Comparison of ENCODE assay signal across 8 mouse cellular contexts in genomic region chr13:68998558-68998917, GRCm38 (mm10). TPM values are rescaled to one million over a fixed set of nuclear protein-coding genes. Genes with fewer than 3 reads are reported as not detected.
DNase-seq lines count a peak whose midpoint lies in the region; ATAC-seq and TF ChIP-seq lines count a peak whose summit lies in the region.

No protein-coding gene starts in this region.

- peaks cover 61% of the 10 kb centered on the region for H3K27me3 ChIP-seq in heart, embryonic 13.5 days (replicated peaks)
- peaks cover 43% of the 10 kb centered on the region for H3K27me3 ChIP-seq in heart, postnatal 0 days (ENCODE audit: control insufficient read depth, insufficient read depth, low read length)
- peaks cover 30% of the 10 kb centered on the region for H3K27me3 ChIP-seq in liver, embryonic 16.5 days (ENCODE audit: control insufficient read depth, insufficient read depth, low read depth, low read length)

- no peak for ATAC-seq in heart, embryonic 13.5 days (ENCODE audit: extremely low read depth, insufficient number of reproducible peaks, low FRiP score, low TSS enrichment)
- no peak for ATAC-seq in heart, postnatal 0 days (ENCODE audit: insufficient read depth, low read depth)
- no peak for ATAC-seq in liver, embryonic 16.5 days (ENCODE audit: low read depth)

- no peak for TF ChIP-seq CTCF in cortical plate, adult 2 months (IDR thresholded peaks at IDR 0.05; ENCODE audit: extremely low read depth, insufficient read depth, low read length)
- no peak for TF ChIP-seq CTCF in heart, postnatal 0 days (IDR thresholded peaks at IDR 0.05; ENCODE audit: low read depth)

- H3K4me2 ChIP-seq in heart, embryonic 13.5 days: peak overlapping the region; percentile 93
- H3K4me2 ChIP-seq in heart, postnatal 0 days (ENCODE audit: low read depth, low read length): peak overlapping the region; percentile 92
- peak overlapping the region; percentile 55 for H3K4me2 ChIP-seq in liver, embryonic 16.5 days (ENCODE audit: low read depth, low read length)

- H3K9ac ChIP-seq in heart, embryonic 13.5 days: peak overlapping the region; percentile 80
- H3K9ac ChIP-seq in heart, postnatal 0 days (replicated peaks; ENCODE audit: low read depth, low read length): peak overlapping the region; percentile 47; the same call in 1 of the 2 replicates
- no peak overlapping the region for H3K9ac ChIP-seq in liver, embryonic 16.5 days (ENCODE audit: low read depth, low read length)

- H3K27ac ChIP-seq in heart, embryonic 13.5 days (replicated peaks): no peak overlapping the region
- peak overlapping the region; percentile 88 for H3K27ac ChIP-seq in cortical plate, adult 2 months (ENCODE audit: insufficient read depth, low read length)
- no peak overlapping the region for H3K27ac ChIP-seq in heart, postnatal 0 days (ENCODE audit: low read depth)
- H3K27ac ChIP-seq in liver, embryonic 16.5 days (ENCODE audit: low read length): no peak overlapping the region

- H3K4me1 ChIP-seq in heart, embryonic 13.5 days: peaks cover 18% of the 10 kb centered on the region
- H3K4me1 ChIP-seq in cortical plate, adult 2 months (ENCODE audit: control insufficient read depth, insufficient read depth, low read length): peaks cover 14% of the 10 kb centered on the region
- peaks cover 8% of the 10 kb centered on the region; the same call in 1 of the 2 replicates for H3K4me1 ChIP-seq in heart, postnatal 0 days (ENCODE audit: control insufficient read depth, insufficient read depth)
- no peaks in the 10 kb centered on the region for H3K4me1 ChIP-seq in liver, embryonic 16.5 days (ENCODE audit: control insufficient read depth, low read depth, low read length)

- TF ChIP-seq POLR2A in cortical plate, adult 2 months (IDR thresholded peaks at IDR 0.05; ENCODE audit: extremely low read depth, insufficient read depth, low read length): no peak

- no peak for DNase-seq in heart, adult 11 months
- no peak for DNase-seq in heart, postnatal 0 days (ENCODE audit: low spot score)
- DNase-seq in right cerebral cortex, postnatal 4 days: peak; percentile 42
- no peak for DNase-seq in ovary, adult 18-20 months (ENCODE audit: low spot score)
- no peak for DNase-seq in spleen, postnatal 10 days (ENCODE audit: low spot score in 2 of 2)

- TF ChIP-seq EP300 in heart, postnatal 0 days (IDR thresholded peaks at IDR 0.05; ENCODE audit: low read depth): no peak

- no peaks in the 10 kb centered on the region for H3K9me3 ChIP-seq in heart, embryonic 13.5 days
- no peaks in the 10 kb centered on the region for H3K9me3 ChIP-seq in heart, postnatal 0 days (replicated peaks; ENCODE audit: control insufficient read depth, low read length)
- H3K9me3 ChIP-seq in liver, embryonic 16.5 days (replicated peaks; ENCODE audit: control insufficient read depth, low read length): no peaks in the 10 kb centered on the region

- H3K36me3 ChIP-seq in heart, embryonic 13.5 days: no peaks in the 10 kb centered on the region
- H3K36me3 ChIP-seq in heart, postnatal 0 days (replicated peaks; ENCODE audit: control insufficient read depth, insufficient read depth, low read length): no peaks in the 10 kb centered on the region
- no peaks in the 10 kb centered on the region for H3K36me3 ChIP-seq in liver, embryonic 16.5 days (ENCODE audit: control insufficient read depth, insufficient read depth)

- peak overlapping the region; percentile 68 for H3K4me3 ChIP-seq in heart, embryonic 13.5 days
- peak overlapping the region; percentile 70 for H3K4me3 ChIP-seq in cortical plate, adult 2 months (ENCODE audit: insufficient read depth, low read length)
- peak overlapping the region; percentile 54 for H3K4me3 ChIP-seq in heart, postnatal 0 days (ENCODE audit: low read depth, low read length)
- peak overlapping the region; percentile 50 for H3K4me3 ChIP-seq in liver, embryonic 16.5 days (ENCODE audit: low read depth, low read length)

- WGBS in heart, embryonic 13.5 days: under 1% methylated on average over 17 of the region's 17 CpGs
- WGBS in heart, postnatal 0 days: under 1% methylated on average over 17 of the region's 17 CpGs
- 1% methylated on average over 17 of the region's 17 CpGs for WGBS in liver, embryonic 16.5 days (ENCODE audit: insufficient replicate concordance)

RNA-seq across cellular contexts. Expression of gene Adcy2, which starts 0.8 kb away (rescaled TPM):
- polyA plus RNA-seq in heart, embryonic 13.5 days (2015; fragmentation: Nextera tagmentation; extraction: Ambion mirVana): 0.63 and 0.66 TPM in 2 replicates
- 98.3 and 98.5 TPM in 2 replicates for polyA plus RNA-seq in cortical plate, adult 2 months (2012; rRNA removed)
- 0.34 and 0.77 TPM in 2 replicates for total RNA-seq in heart, postnatal 0 days (2014; rRNA removed; ENCODE audit: low replicate concordance)
- 0.19 and 0.30 TPM in 2 replicates for polyA plus RNA-seq in heart, postnatal 0 days (2015; fragmentation: Nextera tagmentation; extraction: Ambion mirVana)
- polyA plus RNA-seq in liver, embryonic 16.5 days (2015; fragmentation: Nextera tagmentation; extraction: Ambion mirVana): 0.22 and 0.30 TPM in 2 replicates

Comparison
In these comparisons a context has a peak if more than half of its experiments do, and no peak if none do; other contexts are left out.
1. RNA of gene Adcy2, which starts 0.8 kb away (polyA plus RNA-seq): 98.3 to 98.5 TPM in cortical plate, adult 2 months; 0.63 to 0.66 TPM in heart, embryonic 13.5 days, 0.22 to 0.30 TPM in liver, embryonic 16.5 days and 0.19 to 0.30 TPM in heart, postnatal 0 days; every median in the first group is over 10 times any median in the second.
2. Peak in every context shown above with its lines, with median percentiles within 50 percentile points of each other: H3K4me2 ChIP-seq and H3K4me3 ChIP-seq.